Mouse (Mus musculus) heart, postnatal 25 days (tissue): ENCODE results near the gene Ipp. TPM values are rescaled to one million over a fixed set of nuclear protein-coding genes. Genes with fewer than 3 reads are reported as not detected.

Experiments used
- DNase-seq: peaks from one replicate; pipeline ENCODE4 v3.0.0; 2022; ENCODE audit warnings: low spot score
- intact Hi-C: fragments of 180-260 bp; cut with DNase I; formaldehyde crosslinking; loops from one replicate; pipeline ENCODE4 v1.15.1; 2025
- total RNA-seq, 2 experiments: library from RNA; stranded (reverse); gene quantifications; 2 replicates each; pipeline ENCODE4 v1.2.3; 2021

Gene Ipp
- total RNA-seq, 2 experiments from 2014 or later, result 12.4 to 16.2 TPM

DNA sequence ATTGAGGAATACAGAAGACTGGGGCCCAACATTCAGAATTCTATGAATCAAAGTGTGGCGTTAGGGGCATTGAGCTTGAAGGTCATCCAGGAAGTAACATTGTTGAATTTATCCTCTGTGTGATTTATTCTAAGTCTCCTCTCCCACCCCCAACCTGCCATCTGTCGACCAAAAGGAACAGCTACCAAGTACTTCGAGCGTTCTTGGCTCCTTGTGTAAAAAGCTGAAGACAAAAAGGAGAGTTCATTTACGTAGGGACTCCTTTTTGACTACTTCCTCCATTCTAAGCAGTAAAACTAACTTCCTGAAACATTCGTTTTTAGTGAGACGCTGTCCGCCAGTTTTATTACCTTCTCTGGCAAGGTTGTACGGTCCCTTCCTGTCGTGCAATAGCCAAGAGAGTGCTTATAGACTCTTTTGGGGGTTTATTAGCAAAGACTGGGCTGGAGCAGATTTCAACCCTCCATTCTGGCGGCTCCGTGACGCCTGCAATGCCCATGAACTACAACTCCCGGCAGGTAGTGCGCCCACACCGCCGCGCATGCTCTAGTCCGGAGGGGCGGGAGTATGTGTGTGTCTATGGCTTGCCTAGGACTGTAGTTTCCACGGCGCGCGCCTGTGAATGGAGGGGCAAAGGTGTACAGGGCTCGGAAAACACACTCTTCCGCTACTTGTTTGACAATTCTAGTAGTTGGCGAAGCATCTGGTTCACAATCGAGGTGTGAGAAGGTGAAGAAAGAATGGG lies 49.4 kb downstream of the Ipp start:
- peak; percentile 88 for DNase-seq
- intact Hi-C loops, result loop anchor here (5.0 kb wide), 2 partner anchors 49 to 94 kb away; partner anchors contain the start of genes Ipp and Mast2

GRCm38 (mm10) chr4:116557306-116558121 lies 50.2 kb downstream of the Ipp start, which contains the start of gene Gpbp1l1:
Gene Gpbp1l1 (plus strand): TSS chr4:116557658.
- peak; percentile 96 for DNase-seq

DNA sequence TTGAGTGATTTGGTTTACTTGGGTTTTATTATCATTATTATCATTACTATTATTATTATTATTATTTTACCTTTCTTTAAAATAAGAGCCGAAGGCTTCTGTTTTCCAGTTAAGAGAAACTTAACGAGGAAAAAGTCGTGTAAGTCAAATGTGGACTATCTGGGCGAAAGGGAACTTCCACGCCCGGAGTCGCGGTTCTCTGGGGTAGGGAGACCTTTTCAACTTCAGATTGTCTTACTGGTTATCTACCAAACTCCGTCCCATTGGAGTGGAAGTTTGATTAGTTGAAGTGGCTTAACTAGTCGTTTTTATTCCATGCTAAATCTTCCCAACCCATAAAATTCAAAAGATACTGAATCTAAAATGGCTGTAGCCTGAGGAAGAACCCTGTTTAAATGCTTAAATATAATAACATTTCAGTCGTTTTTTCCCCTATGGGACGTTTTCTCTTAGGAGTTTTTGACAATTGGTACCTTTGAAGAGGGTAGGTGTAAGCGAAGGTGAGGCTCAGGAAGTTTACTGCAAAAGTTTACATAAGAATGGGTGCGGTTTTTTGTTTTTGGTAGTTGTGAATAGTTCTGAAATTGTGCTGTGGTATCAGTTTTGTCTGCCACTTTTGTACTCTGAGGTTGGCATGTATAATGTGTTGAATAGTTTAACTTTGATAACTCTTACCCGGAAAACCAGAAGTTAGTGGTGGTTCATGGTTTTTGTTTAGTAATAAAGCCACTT lies 51.0 kb downstream of the Ipp start:
- DNase-seq, result no peak
- intact Hi-C loops, result loop anchor here (5.0 kb wide), 2 partner anchors 51 to 96 kb away; partner anchors contain the start of genes Ipp and Mast2

More at GRCm38 (mm10) chr4:116557306-116558121, 50.2 kb downstream of the Ipp start, which contains the start of gene Gpbp1l1:
- intact Hi-C loops, result loop anchor here (5.0 kb wide), 2 partner anchors 50 to 95 kb away; partner anchors contain the start of genes Ipp and Mast2

Other genes with a start within 250 kb of the Ipp start
- 100 to 1,000 TPM; 118 to 119 TPM for gene Mast2, start 43.4 kb upstream of the Ipp start, total RNA-seq
- gene Tmem69, start 48.4 kb downstream of the Ipp start, total RNA-seq, result 10 to 100 TPM; 24.9 to 25.2 TPM
- 10 to 100 TPM; 59.5 to 80.0 TPM for gene Gpbp1l1, start 50.1 kb downstream of the Ipp start, total RNA-seq
- 1 to 10 TPM; 3.0 to 4.2 TPM for gene Ccdc17, start 89.1 kb downstream of the Ipp start, total RNA-seq
- 10 to 100 TPM; 21.1 to 24.6 TPM for gene Nasp, start 120.4 kb downstream of the Ipp start, total RNA-seq
- gene Akr1a1, start 144.1 kb downstream of the Ipp start, total RNA-seq, result 100 to 1,000 TPM; 277 to 278 TPM
- 100 to 1,000 TPM; 429 to 473 TPM for gene Prdx1, start 178.0 kb downstream of the Ipp start, total RNA-seq
- gene Mmachc, start 200.9 kb downstream of the Ipp start, total RNA-seq, result 10 to 100 TPM; 57.6 TPM
- gene Ccdc163, start 201.0 kb downstream of the Ipp start, total RNA-seq, result 1 to 10 TPM; 5.5 to 5.6 TPM
- 1 to 10 TPM; 2.3 to 2.5 TPM for gene Tesk2, start 213.4 kb downstream of the Ipp start, total RNA-seq